Mouse (Mus musculus) heart, embryonic 15.5 days (tissue): ENCODE results near the gene Cic. TPM values are rescaled to one million over a fixed set of nuclear protein-coding genes. Genes with fewer than 3 reads are reported as not detected.

Experiments
- ATAC-seq: fragments of 200-750 bp; cut with Nextera tagmentation; replicated peaks from 2 replicates; pipeline ENCODE4 v1.8.0; 2017; ENCODE audit warnings: low read depth, moderate TSS enrichment; ENCODE audit not compliant: insufficient number of reproducible peaks, insufficient read depth, low FRiP score
- H3K27ac ChIP-seq: fragments of 300-500 bp; sonication (generic); 2 replicates; pipeline ENCODE4 v1.5.1; 2015; ENCODE audit warnings: mild to moderate bottlenecking, inconsistent platforms
- H3K27me3 ChIP-seq: fragments of 300-500 bp; sonication (generic); 2 replicates; pipeline ENCODE4 v1.6.1; 2015; ENCODE audit warnings: inconsistent platforms
- H3K36me3 ChIP-seq: fragments of 300-500 bp; sonication (generic); 2 replicates; pipeline ENCODE4 v1.6.1; 2015; ENCODE audit warnings: mild to moderate bottlenecking, inconsistent platforms
- H3K4me1 ChIP-seq: fragments of 300-500 bp; sonication (generic); replicated peaks from 2 replicates; pipeline ENCODE4 v1.6.1; 2015; ENCODE audit warnings: inconsistent platforms
- H3K4me2 ChIP-seq: fragments of 300-500 bp; sonication (generic); 2 replicates; pipeline ENCODE4 v1.6.1; 2015; ENCODE audit warnings: inconsistent platforms, mild to moderate bottlenecking, moderate library complexity
- H3K4me3 ChIP-seq: fragments of 300-500 bp; sonication (generic); 2 replicates; pipeline ENCODE4 v1.5.1; 2015; ENCODE audit warnings: mild to moderate bottlenecking, inconsistent platforms
- H3K9ac ChIP-seq: fragments of 300-500 bp; sonication (generic); 2 replicates; pipeline ENCODE4 v1.6.1; 2015; ENCODE audit warnings: mild to moderate bottlenecking, inconsistent platforms
- H3K9me3 ChIP-seq: fragments of 300-500 bp; sonication (generic); replicated peaks from 2 replicates; pipeline ENCODE4 v1.6.1; 2016; ENCODE audit warnings: inconsistent platforms
- WGBS: fragments of 180-500 bp; shearing (Covaris S2); methylation state at CpG from one replicate; pipeline ENCODE4 v1.1.7; 2015; ENCODE audit warnings: mixed read lengths; 5-methylcytosine and 5-hydroxymethylcytosine counted together
- polyA plus RNA-seq: library from polyadenylated mRNA; unstranded; fragments of >200 nt; fragmentation: Nextera tagmentation; extraction: Ambion mirVana; gene quantifications from 2 replicates; pipeline ENCODE4 v1.2.1, GENCODE M21; 2015

Gene Cic
- polyA plus RNA-seq, 1 experiment from 2014 or later: 22.9 TPM

- WGBS: 87% methylated on average over 3 of the region's 3 CpGs
- Histone ChIP-seq H3K4me3 (no peak overlapping the region), H3K4me2 (no peak overlapping the region), H3K36me3 (peaks cover 90% of the 10 kb centered on the region), H3K27ac (no peak overlapping the region), H3K9ac (no peak overlapping the region), H3K4me1 (peaks cover 36% of the 10 kb centered on the region), H3K9me3 (no peaks in the 10 kb centered on the region), H3K27me3 (no peaks in the 10 kb centered on the region)
- no peak for ATAC-seq
Observed at GRCm38 (mm10) chr7:25288721-25289120, 21.2 kb downstream of the Cic start.

DNA sequence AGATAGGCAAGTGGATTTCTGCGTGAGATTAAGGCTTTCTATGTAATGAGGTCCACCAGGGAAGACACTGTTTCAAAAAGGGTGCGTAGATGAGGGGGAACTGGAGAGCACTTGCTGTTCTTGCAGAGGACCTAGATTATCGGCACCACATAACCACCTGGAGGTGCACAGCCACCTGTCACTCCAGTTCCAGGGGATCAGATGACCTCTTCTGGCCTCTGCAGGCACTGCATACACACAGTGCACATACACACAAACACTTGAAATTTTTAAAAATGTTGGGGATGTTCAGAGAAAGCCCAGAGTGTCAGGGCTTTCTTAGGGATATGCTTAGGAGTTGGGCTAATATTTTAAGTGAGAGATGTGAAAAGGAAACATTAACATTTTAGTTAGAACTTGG lies 22.4 kb downstream of the Cic start:
- ATAC-seq: no peak
- 97% methylated on average over 3 of the region's 3 CpGs for WGBS
- no peaks in the 10 kb centered on the region for H3K9me3 ChIP-seq
- no peak overlapping the region for H3K4me2 ChIP-seq
- H3K27me3 ChIP-seq: no peaks in the 10 kb centered on the region
- H3K9ac ChIP-seq: no peak overlapping the region
- peaks cover 24% of the 10 kb centered on the region for H3K4me1 ChIP-seq
- H3K4me3 ChIP-seq: no peak overlapping the region
- peaks cover 98% of the 10 kb centered on the region for H3K36me3 ChIP-seq
- H3K27ac ChIP-seq: no peak overlapping the region

DNA sequence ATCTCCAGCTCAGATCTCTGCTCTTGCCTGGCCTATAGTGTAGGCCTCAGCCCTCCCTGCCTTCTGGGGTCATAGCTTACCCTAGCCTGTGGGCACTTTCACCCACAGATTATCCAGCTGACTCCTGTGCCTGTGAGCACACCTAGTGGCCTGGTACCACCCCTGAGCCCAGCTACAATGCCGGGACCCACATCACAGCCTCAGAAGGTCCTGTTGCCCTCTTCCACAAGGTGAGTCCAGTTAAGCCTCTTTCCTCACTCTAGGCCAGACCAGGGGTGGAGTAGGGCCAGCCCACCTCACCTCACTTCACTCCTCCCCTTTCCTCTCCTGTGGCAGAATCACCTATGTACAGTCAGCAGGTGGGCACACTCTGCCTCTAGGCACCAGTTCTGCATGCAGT lies 23.0 kb downstream of the Cic start:
- Histone ChIP-seq H3K4me1 (peaks cover 23% of the 10 kb centered on the region), H3K27ac (no peak overlapping the region), H3K4me2 (no peak overlapping the region), H3K27me3 (no peaks in the 10 kb centered on the region), H3K36me3 (peaks cover 95% of the 10 kb centered on the region), H3K4me3 (no peak overlapping the region), H3K9ac (no peak overlapping the region), H3K9me3 (no peaks in the 10 kb centered on the region)
- no peak for ATAC-seq
- 86% methylated on average over 1 of the region's 1 CpGs for WGBS

- 57% methylated on average over 2 of the region's 2 CpGs for WGBS
- Histone ChIP-seq H3K36me3 (peaks cover 91% of the 10 kb centered on the region), H3K9me3 (no peaks in the 10 kb centered on the region), H3K4me3 (no peak overlapping the region), H3K27ac (no peak overlapping the region), H3K4me2 (no peak overlapping the region), H3K4me1 (peaks cover 23% of the 10 kb centered on the region), H3K27me3 (no peaks in the 10 kb centered on the region), H3K9ac (no peak overlapping the region)
- peak; percentile 7; the same call in 1 of the 2 replicates for ATAC-seq
Observed at GRCm38 (mm10) chr7:25290911-25291310, 23.4 kb downstream of the Cic start.

DNA sequence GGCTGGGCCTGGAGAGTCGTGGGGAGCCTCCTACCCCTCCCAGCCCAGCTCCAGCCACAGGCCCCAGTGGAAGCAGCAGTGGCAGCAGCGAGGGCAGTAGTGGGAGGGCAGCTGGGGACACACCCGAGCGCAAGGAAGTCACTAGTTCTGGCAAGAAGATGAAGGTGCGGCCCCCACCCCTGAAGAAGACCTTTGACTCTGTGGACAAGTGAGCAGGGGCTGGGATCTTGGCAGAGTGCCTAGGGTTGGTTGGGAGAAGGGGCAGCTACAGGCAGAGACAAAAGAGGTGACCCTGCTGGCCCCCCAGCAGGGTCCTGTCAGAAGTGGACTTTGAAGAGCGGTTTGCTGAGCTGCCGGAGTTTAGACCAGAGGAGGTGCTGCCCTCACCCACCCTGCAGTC lies 24.6 kb downstream of the Cic start:
- no peaks in the 10 kb centered on the region for H3K9me3 ChIP-seq
- H3K36me3 ChIP-seq: peaks cover 79% of the 10 kb centered on the region
- peaks cover 32% of the 10 kb centered on the region for H3K4me1 ChIP-seq
- 63% methylated on average over 7 of the region's 7 CpGs for WGBS
- H3K9ac ChIP-seq: no peak overlapping the region
- ATAC-seq: no peak
- H3K4me2 ChIP-seq: no peak overlapping the region
- no peaks in the 10 kb centered on the region for H3K27me3 ChIP-seq
- H3K27ac ChIP-seq: no peak overlapping the region
- H3K4me3 ChIP-seq: no peak overlapping the region

GRCm38 (mm10) chr7:25293191-25293739 lies 25.8 kb downstream of the Cic start:
- 69% methylated on average over 10 of the region's 10 CpGs for WGBS
- H3K4me1 ChIP-seq: peaks cover 36% of the 10 kb centered on the region
- ATAC-seq: no peak
- H3K9me3 ChIP-seq: no peaks in the 10 kb centered on the region
- H3K27ac ChIP-seq: peak overlapping the region; percentile 42
- H3K4me2 ChIP-seq: no peak overlapping the region
- no peak overlapping the region for H3K9ac ChIP-seq
- H3K36me3 ChIP-seq: peaks cover 67% of the 10 kb centered on the region
- no peak overlapping the region for H3K4me3 ChIP-seq
- H3K27me3 ChIP-seq: no peaks in the 10 kb centered on the region

DNA sequence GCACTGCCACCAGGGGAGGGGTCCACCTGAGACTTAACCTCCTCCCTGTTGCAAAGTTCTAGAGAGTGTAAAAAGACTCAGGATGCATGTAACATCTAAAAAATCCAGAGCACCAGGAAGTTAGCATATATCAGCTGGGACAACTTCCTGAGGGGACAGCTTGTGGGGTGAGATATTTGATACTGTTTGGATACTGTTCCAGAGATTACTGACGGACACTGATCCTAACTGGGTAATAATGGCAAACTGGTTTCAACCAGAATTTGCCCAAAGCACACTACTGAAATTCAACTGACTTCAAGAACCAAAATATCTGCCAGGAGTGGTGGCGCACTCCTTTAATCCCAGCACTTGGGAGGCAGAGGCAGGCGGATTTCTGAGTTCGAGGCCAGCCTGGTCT lies 27.0 kb downstream of the Cic start:
- Histone ChIP-seq H3K27ac (no peak overlapping the region; the same call in 1 of the 2 replicates), H3K4me2 (no peak overlapping the region), H3K4me3 (no peak overlapping the region), H3K36me3 (peaks cover 55% of the 10 kb centered on the region), H3K4me1 (peaks cover 38% of the 10 kb centered on the region), H3K9ac (no peak overlapping the region), H3K9me3 (no peaks in the 10 kb centered on the region), H3K27me3 (no peaks in the 10 kb centered on the region)
- WGBS: 83% methylated on average over 4 of the region's 4 CpGs
- no peak for ATAC-seq

DNA sequence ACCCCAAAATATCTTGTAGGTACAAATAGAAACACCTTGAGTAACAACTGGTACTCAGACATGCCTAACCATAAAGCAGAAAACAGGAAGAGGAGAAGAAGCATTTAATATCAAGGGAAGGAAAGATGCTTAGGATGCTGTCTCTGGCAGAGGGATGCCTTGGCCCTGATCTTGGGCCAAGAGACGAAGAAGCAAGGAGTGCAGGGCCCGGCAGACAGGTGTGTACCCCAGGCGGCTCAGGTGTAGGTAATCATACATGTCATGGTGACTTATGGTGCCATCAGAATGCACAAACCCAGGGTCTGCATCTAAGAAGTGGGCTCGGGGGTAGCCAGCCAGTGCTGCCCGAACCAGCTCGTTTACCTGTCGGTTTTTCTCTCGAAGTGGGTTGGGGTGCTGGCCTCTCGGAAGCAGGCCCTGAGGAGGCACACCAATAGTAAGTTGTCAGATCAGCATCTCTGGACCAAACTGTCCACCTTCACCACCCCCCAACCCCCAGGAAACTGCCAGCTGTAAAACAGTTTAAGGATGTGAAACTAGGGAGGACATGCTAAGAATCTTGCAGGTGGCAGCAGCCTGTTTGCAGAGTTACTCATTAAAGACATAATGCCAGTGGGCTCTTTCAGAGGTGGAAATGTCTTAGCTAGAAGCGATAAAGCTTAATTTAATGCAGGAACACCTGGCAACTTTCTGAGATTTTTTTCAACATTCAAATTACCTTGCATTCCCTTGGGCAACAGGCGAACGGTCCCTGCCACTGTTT lies 27.6 kb downstream of the Cic start:
- no peaks in the 10 kb centered on the region for H3K27me3 ChIP-seq
- H3K36me3 ChIP-seq: peaks cover 48% of the 10 kb centered on the region
- peaks cover 38% of the 10 kb centered on the region for H3K4me1 ChIP-seq
- 89% methylated on average over 12 of the region's 12 CpGs for WGBS
- no peak overlapping the region for H3K9ac ChIP-seq
- H3K4me2 ChIP-seq: no peak overlapping the region
- ATAC-seq: no peak
- no peaks in the 10 kb centered on the region for H3K9me3 ChIP-seq
- H3K27ac ChIP-seq: no peak overlapping the region
- H3K4me3 ChIP-seq: no peak overlapping the region

GRCm38 (mm10) chr7:25296945-25297453 lies 29.5 kb downstream of the Cic start:
- WGBS: under 1% methylated on average over 21 of the region's 21 CpGs
- H3K27me3 ChIP-seq: no peaks in the 10 kb centered on the region
- ATAC-seq: 0 out of 2 replicates have a peak, but pooled peaks have one; percentile 2

GRCm38 (mm10) chr7:25297454-25298325 lies 30.2 kb downstream of the Cic start, which contains the start of gene Pafah1b3:
Gene Pafah1b3 (minus strand): TSS chr7:25297986.
- Histone ChIP-seq H3K4me1 (peaks cover 25% of the 10 kb centered on the region), H3K36me3 (peaks cover 23% of the 10 kb centered on the region), H3K27me3 (no peaks in the 10 kb centered on the region), H3K4me2 (peak within 1 kb of the TSS; percentile 91), H3K9me3 (no peaks in the 10 kb centered on the region), H3K27ac (peak within 1 kb of the TSS; percentile 90), H3K4me3 (peak within 1 kb of the TSS; percentile 71), H3K9ac (peak within 1 kb of the TSS; percentile 69)
- under 1% methylated on average over 51 of the region's 52 CpGs for WGBS
- peak; percentile 87 for ATAC-seq

More at GRCm38 (mm10) chr7:25296945-25297453, 29.5 kb downstream of the Cic start:
- Histone ChIP-seq H3K9ac (peak overlapping the region; percentile 69), H3K27ac (peak overlapping the region; percentile 90), H3K4me1 (peaks cover 28% of the 10 kb centered on the region), H3K9me3 (no peaks in the 10 kb centered on the region), H3K36me3 (peaks cover 30% of the 10 kb centered on the region), H3K4me3 (peak overlapping the region; percentile 71), H3K4me2 (peak overlapping the region; percentile 91)

DNA sequence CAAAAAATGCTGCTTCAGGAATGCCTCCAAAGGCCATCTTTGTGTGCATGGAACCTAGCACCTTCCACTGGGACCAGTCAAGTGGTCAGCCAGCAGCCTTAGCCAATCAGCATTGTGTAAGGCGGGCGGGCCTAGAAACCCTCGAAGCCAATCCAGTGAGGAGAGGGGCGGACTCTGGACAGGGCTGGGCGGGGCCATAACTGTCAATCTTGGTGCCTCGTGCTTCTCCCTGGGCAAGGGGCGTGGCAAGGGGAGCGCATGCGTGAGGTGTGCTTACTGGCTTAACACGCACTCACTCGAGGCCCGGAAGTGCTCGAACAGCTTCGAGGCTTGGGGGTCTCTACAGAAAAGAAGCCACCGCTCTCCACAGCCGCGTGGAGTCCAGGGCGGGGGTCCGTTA lies 33.6 kb downstream of the Cic start, which contains the start of gene Prr19:
Gene Prr19, plus strand, starts transcription at position 349 of the 400 bp plus-strand sequence.
- H3K9me3 ChIP-seq: no peaks in the 10 kb centered on the region
- no peak within 1 kb of the TSS for H3K9ac ChIP-seq
- H3K36me3 ChIP-seq: no peaks in the 10 kb centered on the region
- no peak within 1 kb of the TSS for H3K27ac ChIP-seq
- H3K4me1 ChIP-seq: peaks cover 20% of the 10 kb centered on the region
- H3K27me3 ChIP-seq: peaks cover 20% of the 10 kb centered on the region; the same call in 1 of the 2 replicates
- no peak for ATAC-seq
- 57% methylated on average over 19 of the region's 19 CpGs for WGBS
- H3K4me3 ChIP-seq: no peak within 1 kb of the TSS
- no peak within 1 kb of the TSS for H3K4me2 ChIP-seq
